ENCODE assay signal across 20 mouse cellular contexts in the genomic region with DNA sequence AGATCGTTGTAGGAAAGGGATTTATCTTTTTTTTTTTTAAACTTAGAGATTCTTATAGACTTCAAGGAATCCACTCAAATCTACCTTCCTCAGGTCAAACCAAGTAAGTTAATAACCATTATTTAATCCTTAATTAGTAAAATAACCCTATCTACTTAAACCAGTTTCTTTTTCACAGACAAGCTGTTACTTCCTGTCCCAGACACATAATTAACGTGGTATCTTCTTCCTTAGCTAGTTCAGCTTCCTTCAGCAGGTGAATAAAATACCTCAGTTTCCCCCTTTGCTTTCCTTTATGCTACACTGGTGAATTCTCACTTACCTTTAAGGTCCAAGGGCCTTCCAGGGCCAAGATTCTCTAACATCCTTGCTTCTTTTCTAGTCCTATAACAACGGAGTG. TPM values are rescaled to one million over a fixed set of nuclear protein-coding genes. Genes with fewer than 3 reads are reported as not detected.
DNase-seq lines count a peak whose midpoint lies in the region; ATAC-seq and TF ChIP-seq lines count a peak whose summit lies in the region.
"Had no signal": no experiment of that assay in that cellular context is flagged by ENCODE, and none has a peak within 500 bp of the region (broad histone marks: within the 10 kb centered on the region; RNA-seq: fewer than 3 reads in every experiment).

No protein-coding gene starts in this region.

- peak; percentile 23 for ATAC-seq in activated CD4-positive, CD25-positive, alpha-beta regulatory T cell, adult 4 months
- ATAC-seq in monocyte, adult 5-6 weeks (replicated peaks; ENCODE audit: insufficient number of reproducible peaks, low FRiP score, low TSS enrichment, poor library complexity, severe bottlenecking), result no peak
- ATAC-seq: forebrain, embryonic 14.5 days; forebrain, postnatal 0 days; intestine, embryonic 16.5 days had no signal

- H3K36me3 ChIP-seq in ES-Bruce4 (ENCODE audit: control insufficient read depth, insufficient read depth, low read length, poor library complexity, severe bottlenecking), result no peaks in the 10 kb centered on the region; the same call in 1 of the 2 replicates
- H3K36me3 ChIP-seq: forebrain, embryonic 10.5 days; hindbrain, embryonic 12.5 days; hindbrain, embryonic 15.5 days had no signal

- peak overlapping the region; percentile 98 for H3K27ac ChIP-seq in ES-Bruce4 (ENCODE audit: insufficient read depth, low read length)
- H3K27ac ChIP-seq: forebrain, embryonic 10.5 days; gastrocnemius, adult 2 months; hindbrain, embryonic 12.5 days; hindbrain, embryonic 15.5 days had no signal

- DNase-seq in naive thymus-derived CD4-positive, alpha-beta T cell, adult 2 months (ENCODE audit: low read depth), result peak; percentile 9
- DNase-seq in cerebellum, adult 11-12 months, result no peak
- no peak for DNase-seq in adrenal gland, postnatal 4 days (ENCODE audit: low spot score in 2 of 2)
- DNase-seq: adrenal gland, adult 2 months; adrenal gland, postnatal 14 days; cerebellum, adult 18-20 months; cerebellum, adult 9-10 months; cerebellum, postnatal 14 days; forebrain, postnatal 0 days; gastrocnemius, adult 2 months; gastrocnemius, postnatal 14 days; heart, adult 11 months had no signal

- H3K27me3 ChIP-seq in ES-Bruce4 (ENCODE audit: control insufficient read depth, insufficient read depth, low read length, poor library complexity, severe bottlenecking), result no peaks in the 10 kb centered on the region
- H3K27me3 ChIP-seq: hindbrain, embryonic 15.5 days had no signal

- peak overlapping the region; percentile 56 for H3K4me3 ChIP-seq in ES-Bruce4 (ENCODE audit: low read depth, low read length)
- H3K4me3 ChIP-seq: forebrain, embryonic 10.5 days; gastrocnemius, adult 2 months; hindbrain, embryonic 12.5 days; hindbrain, embryonic 15.5 days had no signal

- TF ChIP-seq EP300 in ES-Bruce4 (IDR thresholded peaks at IDR 0.05; ENCODE audit: insufficient read depth, low read depth, low read length), result no peak

- H3K9ac ChIP-seq in ES-Bruce4 (ENCODE audit: low read depth, poor library complexity, severe bottlenecking), result peak overlapping the region; percentile 64
- H3K9ac ChIP-seq: forebrain, postnatal 0 days; hindbrain, embryonic 12.5 days; hindbrain, embryonic 15.5 days had no signal

- no peaks in the 10 kb centered on the region for H3K4me1 ChIP-seq in ES-Bruce4 (ENCODE audit: control insufficient read depth, insufficient read depth, low read length)
- H3K4me1 ChIP-seq: forebrain, embryonic 10.5 days; hindbrain, embryonic 12.5 days; hindbrain, embryonic 15.5 days had no signal

- TF ChIP-seq POLR2A in ES-Bruce4 (IDR thresholded peaks at IDR 0.05; ENCODE audit: insufficient read depth, low read length), result no peak

- no peaks in the 10 kb centered on the region for H3K9me3 ChIP-seq in ES-Bruce4 (replicated peaks; ENCODE audit: control insufficient read depth, insufficient read depth, low read length, poor library complexity, severe bottlenecking)
- H3K9me3 ChIP-seq: forebrain, embryonic 10.5 days; hindbrain, embryonic 12.5 days; hindbrain, embryonic 15.5 days had no signal

- TF ChIP-seq CTCF in ES-Bruce4 (IDR thresholded peaks at IDR 0.05; ENCODE audit: low read depth, low read length), result no peak

RNA-seq across cellular contexts. Expression of a gene that starts 4.7 kb away (rescaled TPM):
- polyA plus RNA-seq in ES-Bruce4 (2011; ENCODE audit: insufficient read depth, insufficient read length, low read depth, missing spikeins), result 118 and 124 TPM in 2 replicates
- polyA plus RNA-seq in activated CD4-positive, CD25-positive, alpha-beta regulatory T cell, adult 4 months (2017; shearing (Covaris generic)), result 10 to 100 TPM; 40.8 to 41.3 TPM
- 30.3 to 48.1 TPM (median 31.0 TPM) in 3 replicates for total RNA-seq in monocyte, adult 5-6 weeks (2017)
- 10 to 100 TPM; 11.7 to 15.5 TPM for total RNA-seq in adrenal gland, postnatal 4 days (2021)
